Mouse (Mus musculus) ES-Bruce4 (cell line): ENCODE data around the gene Cryba4.

ENCODE experiments used
- CTCF ChIP-seq: IDR thresholded peaks from one replicate; pipeline ENCODE4 v1.8.1; 2011; ENCODE audit warnings: low read depth, low read length
- EP300 ChIP-seq: IDR thresholded peaks from 2 replicates; pipeline ENCODE4 v1.6.1; 2011; ENCODE audit warnings: low read depth, low read length; ENCODE audit not compliant: insufficient read depth
- POLR2A ChIP-seq: IDR thresholded peaks from one replicate; pipeline ENCODE4 v1.8.1; 2011; ENCODE audit warnings: low read length; ENCODE audit not compliant: insufficient read depth

DNA sequence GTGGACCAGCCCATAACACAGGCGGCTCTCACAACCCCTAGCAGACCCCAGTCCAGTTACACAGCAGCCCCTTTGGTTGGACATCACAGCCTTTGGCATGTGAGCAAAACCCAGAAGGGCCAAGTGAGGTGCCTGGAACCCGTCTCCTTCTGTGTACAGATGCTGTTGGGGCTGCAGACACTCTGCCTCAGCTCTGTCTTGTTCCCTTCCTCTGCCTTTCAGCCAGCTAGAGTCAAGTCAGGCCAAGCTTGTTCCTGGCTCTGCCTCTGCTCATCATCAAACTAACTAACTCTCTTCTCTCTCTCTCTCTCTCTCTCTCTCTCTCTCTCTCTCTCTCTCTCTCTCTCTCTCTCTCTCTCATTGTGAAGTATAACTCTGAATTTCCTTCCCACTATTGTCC is 15.7 kb downstream of the Cryba4 start:
- TF ChIP-seq EP300 (no peak), POLR2A (no peak), CTCF (no peak)
